Mouse (Mus musculus) CH12.LX (cell line): ENCODE measurements around the gene 1600014C10Rik.

Experiments used
- BHLHE40 ChIP-seq: IDR thresholded peaks from 2 replicates; pipeline ENCODE4 v1.6.1; 2011; ENCODE audit warnings: mild to moderate bottlenecking, low read depth, low read length, improper control_type of control experiment
- CTCF ChIP-seq, 2 experiments: IDR thresholded peaks in 1 of 2; conservative IDR thresholded peaks in 1 of 2; 2 replicates each; pipeline ENCODE4 v1.5.1; 2011 to 2012; ENCODE audit warnings: low read depth in 2 of 2, low read length in 2 of 2, improper control_type of control experiment in 1 of 2, inconsistent platforms in 1 of 2, mild to moderate bottlenecking in 1 of 2, moderate library complexity in 1 of 2
- ELF1 ChIP-seq: IDR thresholded peaks from 2 replicates; pipeline ENCODE4 v1.6.1; 2014; ENCODE audit warnings: low read depth, mild to moderate bottlenecking, inconsistent platforms, low read length, improper control_type of control experiment
- EP300 ChIP-seq: IDR thresholded peaks from 2 replicates; pipeline ENCODE4 v1.6.1; 2011; ENCODE audit warnings: low read length, improper control_type of control experiment
- GABPA ChIP-seq: IDR thresholded peaks from 2 replicates; pipeline ENCODE4 v1.6.1; 2012; ENCODE audit warnings: low read depth, low read length, improper control_type of control experiment, inconsistent platforms; ENCODE audit not compliant: insufficient replicate concordance
- HCFC1 ChIP-seq: IDR thresholded peaks from 2 replicates; pipeline ENCODE4 v1.6.1; 2012; ENCODE audit warnings: low read depth, mild to moderate bottlenecking, inconsistent platforms, low read length, improper control_type of control experiment
- MAX ChIP-seq: IDR thresholded peaks from 2 replicates; pipeline ENCODE4 v1.6.1; 2011; ENCODE audit warnings: low read length, improper control_type of control experiment
- NELFE ChIP-seq: IDR thresholded peaks from 2 replicates; pipeline ENCODE4 v1.6.1; 2011; ENCODE audit warnings: low read depth, low read length, improper control_type of control experiment
- POLR2A ChIP-seq: IDR thresholded peaks from 2 replicates; pipeline ENCODE4 v1.6.1; 2011; ENCODE audit warnings: low read depth, mild to moderate bottlenecking, improper control_type of control experiment, low read length
- RAD21 ChIP-seq: IDR thresholded peaks from 2 replicates; pipeline ENCODE4 v1.6.1; 2011; ENCODE audit warnings: low read depth, mild to moderate bottlenecking, low read length, improper control_type of control experiment, moderate library complexity
- SMC3 ChIP-seq: IDR thresholded peaks from 2 replicates; pipeline ENCODE4 v1.6.1; 2011; ENCODE audit warnings: low read depth, low read length, improper control_type of control experiment
- USF1 ChIP-seq: IDR thresholded peaks from 2 replicates; pipeline ENCODE4 v1.6.1; 2014; ENCODE audit warnings: low read depth, mild to moderate bottlenecking, inconsistent platforms, low read length, improper control_type of control experiment
- ZKSCAN1 ChIP-seq: IDR thresholded peaks from 2 replicates; pipeline ENCODE4 v1.6.1; 2012; ENCODE audit warnings: low read depth, inconsistent platforms, low read length, improper control_type of control experiment, borderline replicate concordance
- ZNF384 ChIP-seq: IDR thresholded peaks from 2 replicates; pipeline ENCODE4 v1.6.1; 2012; ENCODE audit warnings: low read depth, low read length, improper control_type of control experiment, inconsistent platforms

GRCm38 (mm10) chr7:38199907-38200605, 17.0 kb downstream of the 1600014C10Rik start:
- TF ChIP-seq CTCF (conservative IDR thresholded peaks at IDR 0.05 in 1 of 2, IDR thresholded peaks at IDR 0.05 in 1 of 2; ENCODE audit: low read depth in 2 of 2, low read length in 2 of 2) (no peak), EP300 (no peak), NELFE (no peak), ZKSCAN1 (no peak), POLR2A (no peak), MAX (no peak), GABPA (no peak), HCFC1 (no peak), BHLHE40 (no peak), ZNF384 (no peak), RAD21 (no peak), SMC3 (no peak), ELF1 (no peak), USF1 (no peak)
